Mouse (Mus musculus) ES-E14 (cell line): ENCODE results near the gene Naa11.

Experiments used
- CHD2 ChIP-seq: IDR thresholded peaks from 2 replicates; pipeline ENCODE4 v1.6.1; 2014; ENCODE audit warnings: mild to moderate bottlenecking, low read depth, low read length, inconsistent platforms
- HCFC1 ChIP-seq: IDR thresholded peaks from 2 replicates; pipeline ENCODE4 v1.6.1; 2012; ENCODE audit warnings: low read length, inconsistent platforms, borderline replicate concordance; ENCODE audit not compliant: insufficient read depth
- MAFK ChIP-seq: IDR thresholded peaks from 2 replicates; pipeline ENCODE4 v1.6.1; 2014; ENCODE audit warnings: mild to moderate bottlenecking, low read depth, low read length, inconsistent platforms; ENCODE audit not compliant: insufficient read depth
- ZC3H11A ChIP-seq: IDR thresholded peaks from 2 replicates; pipeline ENCODE4 v1.6.1; 2012; ENCODE audit warnings: low read depth, mild to moderate bottlenecking, inconsistent platforms, low read length, borderline replicate concordance
- ZNF384 ChIP-seq: IDR thresholded peaks from 2 replicates; pipeline ENCODE4 v1.6.1; 2012; ENCODE audit warnings: low read depth, low read length, inconsistent platforms

GRCm38 (mm10) chr5:97421669-97422068 is 29.5 kb upstream of the Naa11 start:
- TF ChIP-seq HCFC1, result no peak
- no peak for TF ChIP-seq CHD2
- TF ChIP-seq ZC3H11A, result no peak
- TF ChIP-seq MAFK, result no peak
- no peak for TF ChIP-seq ZNF384
